Mouse (Mus musculus): Measurements from ENCODE around the gene Plekhm1. TPM values are rescaled to one million over a fixed set of nuclear protein-coding genes. Genes with fewer than 3 reads are reported as not detected.
"Not testable (repeated sequence)": the region's sequence is repeated elsewhere in the genome, so short reads cannot be mapped to it uniquely, and the experiment has no call there.

The Plekhm1 gene
- polyA plus RNA-seq (2015; fragmentation: Nextera tagmentation; extraction: Ambion mirVana), result 2.1 and 2.3 TPM in 2 replicates

GRCm38 (mm10) chr11:103411981-103412949 lies at the start of gene Plekhm1:
Gene Plekhm1, minus strand, starts transcription at chr11:103412687.
- WGBS (ENCODE audit: insufficient replicate concordance), result under 1% methylated on average over 61 of the region's 67 CpGs
- Histone ChIP-seq H3K9me3 (ENCODE audit: low read length) (no peaks in the 10 kb centered on the region), H3K36me3 (replicated peaks; ENCODE audit: insufficient read depth, low read length) (peaks cover 6% of the 10 kb centered on the region; the same call in 1 of the 2 replicates)

GRCm38 (mm10) chr11:103451105-103451504 lies 38.6 kb upstream of the Plekhm1 start:
- DNase-seq; H3K27ac ChIP-seq (ENCODE audit: low read depth); H3K4me2 ChIP-seq (ENCODE audit: low read depth, low read length); H3K9ac ChIP-seq (replicated peaks); H3K27me3 ChIP-seq (ENCODE audit: insufficient read depth, low read length); H3K36me3 ChIP-seq (replicated peaks; ENCODE audit: insufficient read depth, low read length); H3K4me1 ChIP-seq (ENCODE audit: insufficient read depth); H3K4me3 ChIP-seq (ENCODE audit: low read depth, low read length); ATAC-seq; H3K9me3 ChIP-seq (ENCODE audit: low read length): not testable (repeated sequence)
- 85% methylated on average over 1 of the region's 1 CpGs for WGBS (ENCODE audit: insufficient replicate concordance)

More at GRCm38 (mm10) chr11:103411981-103412949, at the start of gene Plekhm1:
- TF ChIP-seq CTCF (IDR thresholded peaks at IDR 0.05; ENCODE audit: low read depth), result no peak
- ATAC-seq, result peak; percentile 97
- peak within 1 kb of the TSS; percentile 99 for H3K4me3 ChIP-seq (ENCODE audit: low read depth, low read length)
- DNase-seq, result peak; percentile 97
- peak within 1 kb of the TSS; percentile 89 for H3K27ac ChIP-seq (ENCODE audit: low read depth)
- peaks cover 17% of the 10 kb centered on the region for H3K4me1 ChIP-seq (ENCODE audit: insufficient read depth)
- no peaks in the 10 kb centered on the region for H3K27me3 ChIP-seq (ENCODE audit: insufficient read depth, low read length)
- peak within 1 kb of the TSS; percentile 84 for H3K4me2 ChIP-seq (ENCODE audit: low read depth, low read length)
- H3K9ac ChIP-seq (replicated peaks), result peak within 1 kb of the TSS; percentile 98

- not testable (repeated sequence) for H3K27me3 ChIP-seq (ENCODE audit: insufficient read depth, low read length); H3K4me3 ChIP-seq (ENCODE audit: low read depth, low read length); H3K9me3 ChIP-seq (ENCODE audit: low read length); H3K27ac ChIP-seq (ENCODE audit: low read depth); H3K4me1 ChIP-seq (ENCODE audit: insufficient read depth); H3K9ac ChIP-seq (replicated peaks); DNase-seq; H3K4me2 ChIP-seq (ENCODE audit: low read depth, low read length); ATAC-seq; H3K36me3 ChIP-seq (replicated peaks; ENCODE audit: insufficient read depth, low read length)
- 90% methylated on average over 14 of the region's 14 CpGs for WGBS (ENCODE audit: insufficient replicate concordance)
Measured at GRCm38 (mm10) chr11:103449721-103450120, 37.2 kb upstream of the Plekhm1 start.

GRCm38 (mm10) chr11:103443678-103444077 lies 31.2 kb upstream of the Plekhm1 start:
- DNase-seq (no peak), ATAC-seq (no peak)
- no peaks in the 10 kb centered on the region for H3K4me1 ChIP-seq (ENCODE audit: insufficient read depth)
- H3K27ac ChIP-seq (ENCODE audit: low read depth), result no peak overlapping the region
- H3K9me3 ChIP-seq (ENCODE audit: low read length), result no peaks in the 10 kb centered on the region
- H3K27me3 ChIP-seq (ENCODE audit: insufficient read depth, low read length), result no peaks in the 10 kb centered on the region
- TF ChIP-seq EP300 (IDR thresholded peaks at IDR 0.05; ENCODE audit: low read depth) (no peak), CTCF (IDR thresholded peaks at IDR 0.05; ENCODE audit: low read depth) (no peak)
- H3K9ac ChIP-seq (replicated peaks), result no peak overlapping the region
- 76% methylated on average over 3 of the region's 3 CpGs for WGBS (ENCODE audit: insufficient replicate concordance)
- no peak overlapping the region for H3K4me3 ChIP-seq (ENCODE audit: low read depth, low read length)
- H3K4me2 ChIP-seq (ENCODE audit: low read depth, low read length), result no peak overlapping the region
- H3K36me3 ChIP-seq (replicated peaks; ENCODE audit: insufficient read depth, low read length), result no peaks in the 10 kb centered on the region

- H3K27ac ChIP-seq (ENCODE audit: low read depth), result peak overlapping the region; percentile 36; the same call in 1 of the 2 replicates
- no peaks in the 10 kb centered on the region for H3K36me3 ChIP-seq (replicated peaks; ENCODE audit: insufficient read depth, low read length)
- H3K4me2 ChIP-seq (ENCODE audit: low read depth, low read length), result no peak overlapping the region
- no peaks in the 10 kb centered on the region for H3K4me1 ChIP-seq (ENCODE audit: insufficient read depth)
- peak; percentile 54 for ATAC-seq
- 29% methylated on average over 5 of the region's 5 CpGs for WGBS (ENCODE audit: insufficient replicate concordance)
- no peak overlapping the region for H3K4me3 ChIP-seq (ENCODE audit: low read depth, low read length)
- no peaks in the 10 kb centered on the region for H3K9me3 ChIP-seq (ENCODE audit: low read length)
- H3K9ac ChIP-seq (replicated peaks), result no peak overlapping the region
- TF ChIP-seq EP300 (IDR thresholded peaks at IDR 0.05; ENCODE audit: low read depth), result no peak
- TF ChIP-seq CTCF (IDR thresholded peaks at IDR 0.05; ENCODE audit: low read depth), result no peak
- H3K27me3 ChIP-seq (ENCODE audit: insufficient read depth, low read length), result no peaks in the 10 kb centered on the region
- peak; percentile 28 for DNase-seq
Measured at GRCm38 (mm10) chr11:103436282-103436681, 23.8 kb upstream of the Plekhm1 start.

- ATAC-seq, result no peak
- Histone ChIP-seq H3K27ac (ENCODE audit: low read depth) (no peak overlapping the region), H3K4me1 (ENCODE audit: insufficient read depth) (no peaks in the 10 kb centered on the region), H3K36me3 (replicated peaks; ENCODE audit: insufficient read depth, low read length) (no peaks in the 10 kb centered on the region), H3K9me3 (ENCODE audit: low read length) (no peaks in the 10 kb centered on the region), H3K4me3 (ENCODE audit: low read depth, low read length) (no peak overlapping the region), H3K9ac (replicated peaks) (no peak overlapping the region), H3K4me2 (ENCODE audit: low read depth, low read length) (no peak overlapping the region), H3K27me3 (ENCODE audit: insufficient read depth, low read length) (no peaks in the 10 kb centered on the region)
- peak; percentile 26 for DNase-seq
- 18% methylated on average over 5 of the region's 5 CpGs for WGBS (ENCODE audit: insufficient replicate concordance)
- TF ChIP-seq CTCF (IDR thresholded peaks at IDR 0.05; ENCODE audit: low read depth) (no peak), EP300 (IDR thresholded peaks at IDR 0.05; ENCODE audit: low read depth) (no peak)
Measured at GRCm38 (mm10) chr11:103425031-103425430, 12.5 kb upstream of the Plekhm1 start.

Data from liver, postnatal 0 days (tissue).